Mouse (Mus musculus): ENCODE data around the gene Dhrs1.

- no peak for TF ChIP-seq GATA1 (IDR thresholded peaks at IDR 0.05; ENCODE audit: borderline replicate concordance, low read length)
- no peak for TF ChIP-seq FLI1 (IDR thresholded peaks at IDR 0.05; ENCODE audit: low read length)
Measured at GRCm38 (mm10) chr14:55745180-55745860, at the start of gene Dhrs1, which contains the start of gene Nop9.

Data from megakaryocyte, embryonic 14.5 days (primary cell).